Mouse (Mus musculus) thymus, adult 2 months (tissue): ENCODE measurements around the gene Chmp3.

ENCODE experiments used
- CTCF ChIP-seq: fragments of 200-500 bp; IDR thresholded peaks from 2 replicates; pipeline ENCODE4 v1.5.1; 2012; ENCODE audit warnings: mild to moderate bottlenecking, control low read depth, low read length, moderate library complexity, borderline replicate concordance; ENCODE audit not compliant: control insufficient read depth, poor library complexity, insufficient read depth; ENCODE audit errors: extremely low read depth
- POLR2A ChIP-seq: fragments of 200-500 bp; IDR thresholded peaks from 2 replicates; pipeline ENCODE4 v1.6.1; 2012; ENCODE audit warnings: mild to moderate bottlenecking, low read length, control low read depth, moderate library complexity; ENCODE audit not compliant: control insufficient read depth, poor library complexity, insufficient read depth; ENCODE audit errors: extremely low read depth

GRCm38 (mm10) chr6:71500575-71500974 is 43.0 kb upstream of the Chmp3 start:
- TF ChIP-seq CTCF (no peak), POLR2A (no peak)
